Mouse (Mus musculus) v-Abl transformed pro-B cells (cell line): ENCODE data around the gene Btbd7.

ENCODE experiments used
- in situ Hi-C, 2 experiments: fragments of 400-800 bp; cut with MboI; formaldehyde crosslinking; loops; one replicate each; pipeline ENCODE4 v1.15.1; 2025; ENCODE audit not compliant: unreplicated experiment in 2 of 2

Btbd7 gene

DNA sequence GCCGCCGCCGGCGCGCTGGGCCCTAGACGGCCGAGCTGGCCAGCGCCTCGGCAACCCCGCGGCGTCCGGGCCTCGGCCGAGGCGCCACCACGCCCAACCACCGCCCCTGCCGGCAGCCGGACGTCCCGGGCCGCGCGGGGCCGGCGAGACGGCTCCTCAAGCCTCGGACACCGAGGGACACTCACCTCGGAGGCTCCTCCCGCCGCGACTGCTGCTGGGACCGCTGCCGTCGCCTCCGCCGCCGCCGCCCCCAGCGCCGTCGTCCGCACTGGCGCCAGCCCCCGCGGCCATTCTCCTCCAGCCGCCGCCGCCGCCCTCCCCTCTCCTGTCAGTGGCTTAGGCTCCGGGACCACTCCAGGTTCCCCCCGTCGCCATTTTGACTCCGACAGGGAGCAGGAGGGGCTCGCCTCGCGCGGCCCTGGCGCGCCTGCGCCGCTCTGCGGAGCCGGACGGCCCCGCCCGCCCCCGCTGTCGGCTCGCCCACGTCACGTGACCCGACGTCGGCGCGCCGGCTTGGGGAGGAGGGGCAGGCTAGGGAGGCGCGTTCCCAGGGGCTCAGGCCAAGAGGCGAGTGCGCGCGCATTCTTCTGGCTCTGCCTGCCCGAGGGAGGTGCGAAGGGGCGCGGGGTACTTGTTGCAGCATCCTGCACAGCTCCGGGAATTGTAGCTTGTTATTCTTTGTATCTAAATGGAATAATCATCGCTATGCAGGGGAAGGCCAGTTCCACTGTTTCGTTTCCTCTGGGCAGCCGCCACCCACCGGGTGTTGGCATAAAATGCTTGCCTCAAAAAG, at the start of gene Btbd7:
TSS of gene Btbd7 (minus strand) at position 441 of the 793 bp plus-strand sequence.
- in situ Hi-C loops, result no loop called here

DNA sequence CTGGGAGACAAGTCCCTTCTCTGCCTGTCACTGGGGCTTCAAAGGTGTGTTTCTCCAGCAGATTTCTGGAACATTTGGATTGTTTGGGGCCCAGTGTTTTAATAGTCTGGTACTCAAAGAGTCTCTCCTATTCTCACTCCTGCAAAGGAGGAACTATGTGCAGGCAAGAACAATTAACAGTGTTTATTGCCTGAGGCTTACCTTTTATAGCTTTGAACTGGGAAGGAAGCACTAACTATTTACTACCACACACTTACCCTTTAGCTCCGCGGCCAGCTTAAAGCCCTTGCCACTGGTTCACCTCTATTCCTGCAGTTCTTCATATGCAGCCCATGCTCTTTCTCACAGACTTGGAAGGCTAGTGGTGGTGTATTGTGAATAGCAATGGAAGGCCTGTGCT, 37.8 kb upstream of the Btbd7 start:
- in situ Hi-C loops, result no loop called here

DNA sequence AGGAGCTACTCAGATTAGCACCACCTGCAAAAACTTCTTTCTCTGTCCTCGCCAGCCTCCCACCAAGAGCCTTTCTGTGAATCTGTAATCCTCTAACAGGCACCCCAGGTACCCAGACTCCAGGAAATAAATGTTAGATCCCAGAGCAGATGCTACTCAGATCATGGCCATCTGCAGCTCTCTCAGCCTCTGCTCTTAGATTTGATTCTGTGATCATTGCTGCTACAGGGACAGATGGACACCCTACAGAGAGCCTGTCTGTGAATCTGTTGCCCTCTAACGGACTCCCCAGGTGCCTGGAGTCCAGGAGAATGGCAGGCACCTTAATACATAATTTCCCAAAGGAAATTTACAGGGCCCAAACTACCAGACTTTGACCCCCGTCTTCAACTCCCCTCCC, 29.9 kb upstream of the Btbd7 start:
- in situ Hi-C loops, result no loop called here

DNA sequence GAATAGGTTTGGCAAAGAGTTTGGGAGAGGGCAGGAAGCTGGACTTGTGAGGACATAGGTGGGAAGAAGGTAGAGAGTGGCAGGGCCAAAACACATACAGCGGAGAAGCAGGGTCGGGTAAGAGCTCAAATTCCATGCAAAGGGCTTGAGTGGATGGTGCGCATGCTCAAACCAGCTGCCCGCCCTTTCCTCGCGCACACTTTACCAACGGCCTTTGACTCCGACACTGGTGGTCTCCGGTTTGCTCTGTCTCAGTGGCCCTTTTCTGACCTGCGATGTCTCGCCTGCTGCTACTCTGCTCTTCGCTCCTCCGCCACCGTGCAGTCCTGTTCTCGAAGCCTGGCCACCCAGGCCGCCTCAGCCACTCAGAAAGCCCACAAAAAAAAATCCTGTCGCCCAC, 20.8 kb upstream of the Btbd7 start, which contains the start of gene Cox8c:
TSS of gene Cox8c (plus strand) at position 226 of the 400 bp plus-strand sequence.
- in situ Hi-C loops, result no loop called here

DNA sequence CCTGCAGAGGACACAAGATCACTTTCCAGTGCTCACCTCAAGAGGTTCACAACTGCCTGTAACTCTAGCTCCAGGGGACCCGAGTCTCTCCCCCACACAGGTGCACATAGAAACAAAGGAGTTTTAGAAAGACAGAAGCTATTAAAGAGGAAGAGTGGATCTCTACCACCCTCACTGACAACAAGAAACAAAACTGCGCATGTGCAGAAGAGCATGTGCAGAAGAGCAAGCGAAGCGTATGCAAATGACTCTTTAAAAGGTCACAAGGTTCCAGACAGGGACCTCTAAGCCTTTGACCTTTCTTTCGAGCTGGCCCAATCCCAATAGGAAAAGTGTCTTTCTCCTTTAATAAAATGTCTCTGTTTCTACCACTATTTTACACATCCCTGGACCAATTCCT, 10.3 kb upstream of the Btbd7 start:
- in situ Hi-C loops, result no loop called here

DNA sequence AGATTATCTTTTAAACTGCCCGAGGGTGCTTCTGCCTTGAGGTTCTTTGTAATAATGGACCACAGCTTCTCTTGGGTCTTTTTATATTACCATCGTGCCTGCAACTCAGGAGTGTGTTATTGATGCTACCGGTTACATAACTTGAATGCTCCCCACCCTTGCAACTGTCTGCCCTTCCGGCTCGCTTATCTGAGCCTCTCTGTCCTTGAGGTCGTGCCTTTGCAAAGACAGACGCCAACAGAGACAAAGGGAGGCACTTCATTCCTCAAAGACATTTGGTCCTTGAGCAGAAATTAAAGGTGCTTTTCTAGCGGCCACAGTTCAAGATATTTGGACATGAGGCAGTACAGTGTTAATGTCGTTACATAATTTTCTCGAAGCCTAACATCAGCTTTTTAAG, 9.1 kb upstream of the Btbd7 start:
- in situ Hi-C loops, result no loop called here

GRCm38 (mm10) chr12:102885735-102886134, 7.5 kb upstream of the Btbd7 start:
- in situ Hi-C loops, result no loop called here

GRCm38 (mm10) chr12:102878901-102879300, 630 bp upstream of the Btbd7 start:
- in situ Hi-C loops, result no loop called here

DNA sequence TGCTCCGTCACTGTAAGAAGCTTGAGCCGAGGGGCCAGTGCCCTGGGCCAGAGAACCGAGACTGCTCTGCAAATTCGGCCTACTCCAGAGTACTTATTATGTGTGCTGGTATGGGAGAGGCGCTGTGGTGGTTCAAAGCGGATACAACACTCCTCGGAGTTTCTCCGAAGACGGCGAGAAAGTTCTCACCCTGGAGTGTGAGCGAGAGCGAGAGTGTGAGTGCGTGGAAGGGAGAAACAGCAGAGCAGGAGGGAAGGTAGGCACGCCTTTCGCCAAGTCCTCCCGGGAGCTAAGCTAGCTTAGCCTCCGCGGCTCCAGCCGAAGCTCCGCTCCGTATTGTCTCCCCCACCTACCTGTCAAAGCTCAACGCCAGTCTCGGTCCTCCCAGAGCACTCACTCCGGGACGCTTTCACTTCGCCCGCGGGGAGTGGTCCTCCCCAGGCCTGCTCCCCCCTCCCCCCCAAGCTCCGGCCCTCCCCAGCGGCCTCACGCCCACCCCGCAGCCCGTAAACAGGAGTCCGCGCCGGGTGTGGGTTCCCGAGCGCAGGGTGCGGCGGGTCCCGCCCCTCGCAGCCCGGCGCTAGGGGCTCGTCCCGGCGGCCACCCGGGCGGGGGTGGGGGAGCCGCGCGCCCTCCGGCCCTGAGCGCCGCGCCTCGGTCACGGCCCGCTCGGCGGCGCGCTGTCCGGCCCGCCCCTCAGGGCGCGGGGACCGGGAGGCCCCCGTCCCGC, 805 bp downstream of the Btbd7 start:
- in situ Hi-C loops, result no loop called here

DNA sequence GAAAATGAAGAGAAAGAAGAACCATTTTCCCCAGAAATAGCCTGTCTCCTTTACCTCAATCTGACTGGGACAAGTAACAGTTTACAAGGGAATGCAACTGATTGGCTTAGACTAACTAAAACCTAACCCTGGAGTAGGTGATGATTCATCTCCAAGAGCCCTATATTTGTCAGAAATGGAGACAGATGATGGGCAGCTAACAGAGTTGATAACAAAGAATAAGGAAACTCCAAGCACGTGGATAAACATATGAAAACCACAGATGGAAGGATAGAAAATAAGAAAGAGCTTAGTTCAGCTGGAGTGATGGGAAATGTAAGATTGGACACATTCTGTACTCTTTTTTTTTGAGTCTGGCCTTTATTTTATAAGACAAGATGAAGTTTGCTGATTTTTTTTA, 7.7 kb downstream of the Btbd7 start:
- in situ Hi-C loops, result no loop called here

GRCm38 (mm10) chr12:102869802-102870201, 8.5 kb downstream of the Btbd7 start:
- in situ Hi-C loops, result no loop called here

DNA sequence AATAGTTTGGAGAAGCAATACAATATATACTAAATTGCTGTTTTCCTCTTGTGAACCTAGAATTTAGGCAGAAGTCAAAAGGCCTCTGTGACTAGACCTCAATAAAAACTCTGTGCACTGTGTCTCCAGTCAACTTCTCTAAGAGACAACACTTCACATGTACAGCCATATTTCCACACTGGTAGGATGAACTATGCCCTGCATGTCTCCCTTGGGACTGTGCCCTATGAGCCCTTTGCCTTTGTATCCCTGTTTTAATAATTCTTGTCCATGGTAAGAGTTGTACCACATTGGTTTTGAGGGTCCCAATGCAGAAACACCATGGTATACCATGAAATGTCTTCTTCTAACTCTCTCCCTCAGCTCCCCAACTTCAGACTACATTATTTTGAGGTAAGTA, 17.5 kb downstream of the Btbd7 start:
- in situ Hi-C loops, result no loop called here

- in situ Hi-C loops, result no loop called here
Measured at GRCm38 (mm10) chr12:102838271-102838670, 40.0 kb downstream of the Btbd7 start.

DNA sequence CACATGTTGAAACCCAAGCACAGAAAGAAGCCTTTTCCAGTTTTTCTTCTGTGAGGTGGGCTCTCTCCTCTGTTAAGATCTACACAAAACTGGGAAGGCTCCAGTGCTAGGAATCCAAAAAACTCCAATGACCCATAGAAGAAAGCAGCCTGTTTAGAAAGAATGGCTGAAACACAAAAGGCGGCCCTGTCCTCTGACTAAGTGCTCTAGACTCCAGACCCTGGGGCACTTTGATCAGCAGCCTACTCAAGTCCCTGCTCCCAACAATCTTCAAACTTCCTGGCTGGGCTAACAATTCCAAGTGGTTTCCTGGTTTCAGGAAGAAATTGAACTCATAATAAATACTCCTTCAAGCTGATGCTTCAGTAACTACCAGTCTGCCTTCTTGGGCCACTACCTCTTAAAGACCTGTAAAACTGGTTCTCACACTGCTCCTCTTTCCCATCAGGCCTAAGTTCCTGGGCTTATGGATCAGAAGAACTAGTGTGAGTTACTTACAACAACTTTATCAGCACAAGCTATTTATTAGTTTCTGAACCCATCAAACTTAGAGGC, 45.4 kb downstream of the Btbd7 start:
- in situ Hi-C loops, result no loop called here

- in situ Hi-C loops, result no loop called here
Measured at GRCm38 (mm10) chr12:102831888-102832287, 46.4 kb downstream of the Btbd7 start.

GRCm38 (mm10) chr12:102827119-102827518, 51.2 kb downstream of the Btbd7 start:
- in situ Hi-C loops, result no loop called here

GRCm38 (mm10) chr12:102826399-102826798, 51.9 kb downstream of the Btbd7 start:
- in situ Hi-C loops, result no loop called here

- in situ Hi-C loops, result no loop called here
Measured at GRCm38 (mm10) chr12:102814858-102815257, 63.4 kb downstream of the Btbd7 start.

DNA sequence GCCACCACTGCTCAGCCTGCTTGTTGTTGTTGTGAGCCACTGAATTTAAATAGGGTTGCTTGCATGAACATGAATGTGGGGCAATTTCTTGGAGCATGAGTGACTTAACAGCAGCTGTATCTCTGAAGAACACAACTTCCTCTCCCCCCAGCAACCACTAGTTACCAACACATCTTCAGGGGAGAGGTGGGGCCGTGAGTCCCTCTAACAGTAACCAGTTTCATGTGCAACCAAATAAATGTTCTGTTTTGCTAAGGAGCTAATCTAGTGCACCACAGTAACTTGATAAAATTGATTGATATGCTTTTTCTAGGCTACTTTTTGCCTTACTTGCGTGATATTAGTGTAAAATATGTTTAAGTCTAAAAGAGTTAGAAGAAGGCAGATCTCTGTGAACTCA, 78.7 kb downstream of the Btbd7 start:
- in situ Hi-C loops, result no loop called here

DNA sequence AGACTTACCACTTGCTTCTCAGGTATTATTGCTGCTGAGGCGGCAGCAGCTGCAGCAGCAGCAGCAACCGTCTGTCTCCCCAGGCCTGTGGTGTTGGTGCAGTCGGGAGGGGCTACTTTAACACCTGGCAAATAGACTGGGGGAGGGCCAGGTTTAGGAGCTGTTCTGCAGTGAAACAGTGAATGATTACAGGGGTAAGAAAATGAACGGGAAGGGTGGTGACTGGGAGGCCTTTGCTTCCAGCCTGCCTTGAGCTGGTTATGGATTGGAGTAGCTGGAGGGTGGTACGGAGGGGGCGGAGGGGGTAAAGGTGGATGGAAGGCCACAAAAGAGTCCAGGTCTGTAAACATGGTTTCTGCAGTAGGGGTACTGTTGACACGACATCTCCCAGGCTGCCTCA, 90.3 kb downstream of the Btbd7 start:
- in situ Hi-C loops, result no loop called here

DNA sequence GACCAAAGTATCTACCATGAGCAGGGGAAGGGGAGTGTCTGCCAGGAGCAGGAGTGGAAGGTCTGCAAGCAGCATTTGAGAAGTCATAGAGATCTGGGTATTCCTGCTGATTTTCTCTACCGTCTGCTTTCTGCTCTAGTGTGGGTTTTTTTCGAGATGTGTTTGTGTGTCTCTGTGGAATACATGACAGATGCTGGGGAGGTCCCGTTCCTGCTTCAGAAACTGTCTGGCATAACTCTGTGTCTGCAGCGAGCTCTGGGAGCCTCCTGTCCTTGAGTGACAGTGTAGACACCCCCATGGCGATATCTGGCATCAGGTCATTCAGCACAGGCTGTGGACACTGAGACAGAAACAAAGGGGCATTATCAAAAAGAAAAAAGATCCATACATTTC, 92.7 kb downstream of the Btbd7 start:
- in situ Hi-C loops, result no loop called here
